Mouse (Mus musculus) kidney, postnatal 0 days (tissue): ENCODE results near the gene Rab27a. TPM values are rescaled to one million over a fixed set of nuclear protein-coding genes. Genes with fewer than 3 reads are reported as not detected.
A peak's percentile ranks its signal among the peaks of the same experiment; 100 is the strongest.
"Not testable (repeated sequence)": the region's sequence is repeated elsewhere in the genome, so short reads cannot be mapped to it uniquely, and the experiment has no call there.

Experiments used
- ATAC-seq: fragments of 200-750 bp; cut with Nextera tagmentation; replicated peaks from 2 replicates; pipeline ENCODE4 v1.8.0; 2017; ENCODE audit warnings: low read depth, moderate number of reproducible peaks, moderate TSS enrichment, moderate library complexity; ENCODE audit not compliant: low FRiP score
- DNase-seq: peaks from one replicate; pipeline ENCODE4 v3.0.0-alpha.2; 2016; ENCODE audit warnings: low spot score
- H3K27ac ChIP-seq: fragments of 300-500 bp; sonication (generic); 2 replicates; pipeline ENCODE4 v1.5.1; 2014; ENCODE audit warnings: mild to moderate bottlenecking
- H3K27me3 ChIP-seq: fragments of 300-500 bp; sonication (generic); 2 replicates; pipeline ENCODE4 v1.6.1; 2014; ENCODE audit warnings: low read length, mixed read lengths; ENCODE audit not compliant: insufficient read depth
- H3K36me3 ChIP-seq: fragments of 300-500 bp; sonication (generic); 2 replicates; pipeline ENCODE4 v1.6.1; 2014; ENCODE audit warnings: low read length, mixed read lengths; ENCODE audit not compliant: insufficient read depth
- H3K4me1 ChIP-seq: fragments of 300-500 bp; sonication (generic); replicated peaks from 2 replicates; pipeline ENCODE4 v1.6.1; 2014; ENCODE audit warnings: antibody characterized with exemption, low read length, mixed read lengths; ENCODE audit not compliant: insufficient read depth
- H3K4me2 ChIP-seq: fragments of 300-500 bp; sonication (generic); 2 replicates; pipeline ENCODE4 v1.6.1; 2014; ENCODE audit warnings: mild to moderate bottlenecking, low read length, moderate library complexity, mixed read lengths
- H3K4me3 ChIP-seq: fragments of 300-500 bp; sonication (generic); replicated peaks from 2 replicates; pipeline ENCODE4 v1.5.1; 2014; ENCODE audit warnings: low read depth, low read length
- H3K9ac ChIP-seq: fragments of 300-500 bp; sonication (generic); 2 replicates; pipeline ENCODE4 v1.6.1; 2014; ENCODE audit warnings: low read depth, low read length
- H3K9me3 ChIP-seq: fragments of 300-500 bp; sonication (generic); replicated peaks from 2 replicates; pipeline ENCODE4 v1.6.1; 2016; ENCODE audit warnings: low read length, inconsistent platforms, mixed read lengths
- CTCF ChIP-seq: IDR thresholded peaks from 2 replicates; pipeline ENCODE4 v1.5.1; 2016; ENCODE audit warnings: antibody characterized with exemption, low read depth, mild to moderate bottlenecking, moderate library complexity
- WGBS: fragments of 180-500 bp; shearing (Covaris S2); extraction: QIAGEN DNeasy Blood & Tissue Kit; methylation state at CpG from one replicate; pipeline ENCODE4 v1.1.7; 2014; 5-methylcytosine and 5-hydroxymethylcytosine counted together
- polyA plus RNA-seq: library from polyadenylated mRNA; unstranded; fragments of >200 nt; fragmentation: Nextera tagmentation; extraction: Ambion mirVana; gene quantifications from 2 replicates; pipeline ENCODE4 v1.2.1, GENCODE M21; 2015

Gene Rab27a
- polyA plus RNA-seq, 1 experiment from 2014 or later = 8.9 TPM

GRCm38 (mm10) chr9:73070971-73071659 lies 26.5 kb downstream of the Rab27a start:
- Histone ChIP-seq H3K4me2 (no peak overlapping the region), H3K4me3 (no peak overlapping the region), H3K9ac (no peak overlapping the region), H3K4me1 (peaks cover 12% of the 10 kb centered on the region; the same call in 1 of the 2 replicates), H3K27ac (no peak overlapping the region), H3K9me3 (no peaks in the 10 kb centered on the region), H3K36me3 (no peaks in the 10 kb centered on the region), H3K27me3 (no peaks in the 10 kb centered on the region)
- WGBS = 71% methylated on average over 10 of the region's 10 CpGs
- peak; percentile 25; the same call in 1 of the 2 replicates for TF ChIP-seq CTCF
- DNase-seq = peak; percentile 34
- no peak for ATAC-seq

- H3K36me3 ChIP-seq = no peaks in the 10 kb centered on the region
- no peak overlapping the region for H3K4me2 ChIP-seq
- DNase-seq (no peak), ATAC-seq (no peak)
- peaks cover 8% of the 10 kb centered on the region; the same call in 1 of the 2 replicates for H3K4me1 ChIP-seq
- no peak overlapping the region for H3K9ac ChIP-seq
- H3K9me3 ChIP-seq = no peaks in the 10 kb centered on the region
- H3K27me3 ChIP-seq = no peaks in the 10 kb centered on the region
- no peak overlapping the region for H3K27ac ChIP-seq
- no peak for TF ChIP-seq CTCF
- 85% methylated on average over 8 of the region's 8 CpGs for WGBS
- H3K4me3 ChIP-seq = no peak overlapping the region
Measured at GRCm38 (mm10) chr9:73072426-73072825, 27.8 kb downstream of the Rab27a start.

DNA sequence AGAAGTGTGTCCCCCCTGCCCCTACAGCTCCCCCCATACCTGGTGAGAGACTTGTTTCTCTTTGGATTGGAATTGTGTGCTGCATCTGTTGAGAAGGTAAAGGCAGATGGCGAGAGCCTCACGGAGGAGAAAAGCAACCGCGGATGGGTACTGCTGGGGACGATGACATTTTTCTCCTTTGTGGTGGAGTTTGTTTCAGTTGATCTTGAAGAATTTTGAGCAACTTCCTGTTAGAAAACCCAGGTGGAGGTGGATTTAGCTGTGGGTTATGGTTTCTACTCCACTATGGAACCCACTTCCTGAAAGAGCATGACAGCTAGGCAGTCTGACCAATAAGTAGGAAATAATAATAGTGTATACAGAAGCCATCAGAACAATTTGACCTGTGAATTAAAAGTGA lies 28.5 kb downstream of the Rab27a start:
- H3K27ac ChIP-seq = no peak overlapping the region
- H3K9ac ChIP-seq = no peak overlapping the region
- TF ChIP-seq CTCF = no peak
- no peaks in the 10 kb centered on the region for H3K36me3 ChIP-seq
- H3K4me2 ChIP-seq = no peak overlapping the region
- WGBS = 90% methylated on average over 5 of the region's 5 CpGs
- no peaks in the 10 kb centered on the region for H3K9me3 ChIP-seq
- no peak overlapping the region for H3K4me3 ChIP-seq
- ATAC-seq = no peak
- no peaks in the 10 kb centered on the region for H3K27me3 ChIP-seq
- no peak for DNase-seq
- 0 out of 2 replicates have a peak, but pooled peaks cover under 1% of the 10 kb centered on the region for H3K4me1 ChIP-seq

DNA sequence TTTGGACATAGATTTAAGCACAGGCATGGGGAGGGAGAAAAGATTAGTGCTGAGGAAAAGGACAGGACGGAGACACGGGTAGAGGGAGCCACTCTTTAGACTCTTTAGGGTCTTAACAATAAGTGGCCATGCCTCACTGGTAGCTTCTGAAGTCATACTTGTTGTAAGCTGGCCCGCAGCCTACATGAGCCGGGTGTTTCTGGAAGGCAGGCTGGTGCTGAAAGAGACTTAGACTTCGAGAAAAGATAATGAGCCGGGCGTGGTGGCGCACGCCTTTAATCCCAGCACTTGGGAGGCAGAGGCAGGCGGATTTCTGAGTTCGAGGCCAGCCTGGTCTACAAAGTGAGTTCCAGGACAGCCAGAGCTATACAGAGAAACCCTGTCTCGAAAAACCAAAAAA lies 34.7 kb downstream of the Rab27a start:
- not testable (repeated sequence) for ATAC-seq, DNase-seq, H3K36me3 ChIP-seq, H3K4me2 ChIP-seq, H3K9ac ChIP-seq, H3K9me3 ChIP-seq, H3K27ac ChIP-seq, H3K27me3 ChIP-seq, H3K4me3 ChIP-seq, H3K4me1 ChIP-seq
- 91% methylated on average over 10 of the region's 12 CpGs for WGBS

DNA sequence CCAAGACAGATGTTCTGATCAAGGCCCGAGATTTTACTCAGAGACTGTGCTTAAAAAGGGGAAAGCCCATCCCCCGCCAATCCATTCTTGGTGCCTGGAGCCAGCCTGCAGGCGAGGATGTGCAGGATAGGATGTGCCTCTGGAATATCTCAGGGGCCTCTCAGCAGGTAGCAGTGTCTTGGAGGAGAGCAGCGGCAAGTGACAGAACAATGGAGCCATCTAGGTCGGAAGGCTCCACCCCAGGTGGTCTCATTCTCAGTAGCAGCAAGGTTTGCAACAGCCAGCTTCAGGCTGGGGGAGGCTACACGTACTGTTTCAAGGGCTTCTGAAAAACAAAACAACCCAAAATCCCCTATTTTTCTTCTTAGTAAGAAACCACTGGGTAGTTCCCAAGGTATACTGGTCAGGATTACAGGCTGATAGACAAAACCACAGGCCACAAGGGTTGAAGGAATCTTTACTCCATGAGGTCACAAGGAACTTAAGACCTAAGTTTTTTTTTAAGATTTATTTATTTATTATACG lies 35.2 kb downstream of the Rab27a start:
- H3K4me3 ChIP-seq = no peak overlapping the region
- no peak for TF ChIP-seq CTCF
- DNase-seq (no peak), ATAC-seq (no peak)
- no peaks in the 10 kb centered on the region for H3K4me1 ChIP-seq
- no peak overlapping the region for H3K27ac ChIP-seq
- no peaks in the 10 kb centered on the region for H3K27me3 ChIP-seq
- no peak overlapping the region for H3K4me2 ChIP-seq
- H3K9me3 ChIP-seq = no peaks in the 10 kb centered on the region
- no peak overlapping the region for H3K9ac ChIP-seq
- no peaks in the 10 kb centered on the region for H3K36me3 ChIP-seq
- 62% methylated on average over 7 of the region's 7 CpGs for WGBS

DNA sequence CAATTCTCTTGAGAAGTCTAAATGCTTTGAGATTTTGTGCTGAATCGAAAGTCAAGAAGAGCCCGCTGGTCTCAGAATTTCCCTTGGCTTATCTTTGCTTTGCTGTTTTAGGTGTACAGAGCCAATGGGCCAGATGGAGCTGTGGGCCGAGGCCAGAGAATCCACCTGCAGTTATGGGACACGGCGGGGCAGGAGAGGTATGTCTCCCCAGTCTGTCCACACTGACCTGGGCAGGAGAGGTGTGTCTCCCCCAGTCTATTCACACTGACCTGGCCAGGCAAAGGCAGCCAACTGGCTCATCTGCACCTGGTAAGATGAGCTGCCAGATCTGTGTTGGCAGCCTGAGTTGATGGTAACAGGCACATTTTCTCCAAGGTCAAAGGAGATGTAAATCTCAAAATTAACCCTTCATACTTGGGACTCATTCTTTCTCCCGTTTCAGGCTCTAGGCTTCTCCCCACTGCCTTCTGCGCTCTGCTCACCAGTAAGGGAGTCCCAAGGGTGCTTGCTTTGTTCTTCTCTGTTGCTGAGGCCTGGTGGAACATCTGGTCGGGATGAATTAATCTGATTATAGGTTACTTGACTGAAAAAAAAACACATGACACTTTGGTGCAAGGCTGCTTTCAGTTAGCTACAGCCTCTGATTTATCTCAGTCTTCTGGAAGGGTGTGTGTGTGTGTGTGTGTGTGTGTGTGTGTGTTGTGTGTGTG lies 37.8 kb downstream of the Rab27a start:
- Histone ChIP-seq H3K4me3 (no peak overlapping the region), H3K9me3 (no peaks in the 10 kb centered on the region), H3K4me1 (no peaks in the 10 kb centered on the region), H3K27me3 (no peaks in the 10 kb centered on the region), H3K27ac (no peak overlapping the region), H3K36me3 (no peaks in the 10 kb centered on the region), H3K9ac (no peak overlapping the region), H3K4me2 (no peak overlapping the region)
- no peak for TF ChIP-seq CTCF
- no peak for ATAC-seq
- 84% methylated on average over 8 of the region's 8 CpGs for WGBS
- DNase-seq = no peak
